Mouse (Mus musculus) stomach, embryonic 16.5 days (tissue): ENCODE measurements around the gene Nfasc. TPM values are rescaled to one million over a fixed set of nuclear protein-coding genes. Genes with fewer than 3 reads are reported as not detected.

Source experiments
- ATAC-seq: fragments of 200-750 bp; cut with Nextera tagmentation; 2 replicates; pipeline ENCODE4 v1.8.0; 2017; ENCODE audit warnings: moderate number of reproducible peaks, moderate TSS enrichment; ENCODE audit not compliant: insufficient read depth, low FRiP score
- H3K27ac ChIP-seq: fragments of 300-500 bp; sonication (generic); 2 replicates; pipeline ENCODE4 v1.5.1; 2014; ENCODE audit warnings: low read length
- H3K27me3 ChIP-seq: fragments of 300-500 bp; sonication (generic); 2 replicates; pipeline ENCODE4 v1.6.1; 2014; ENCODE audit warnings: low read length, control low read depth, mixed read lengths; ENCODE audit not compliant: control insufficient read depth, insufficient read depth
- H3K36me3 ChIP-seq: fragments of 300-500 bp; sonication (generic); 2 replicates; pipeline ENCODE4 v1.6.1; 2014; ENCODE audit warnings: low read length; ENCODE audit not compliant: control insufficient read depth, insufficient read depth
- H3K4me1 ChIP-seq: fragments of 300-500 bp; sonication (generic); 2 replicates; pipeline ENCODE4 v1.6.1; 2014; ENCODE audit warnings: low read length, control low read depth, mixed read lengths; ENCODE audit not compliant: control insufficient read depth, insufficient read depth
- H3K4me2 ChIP-seq: fragments of 300-500 bp; sonication (generic); 2 replicates; pipeline ENCODE4 v1.6.1; 2014; ENCODE audit warnings: low read depth, low read length, mixed read lengths
- H3K4me3 ChIP-seq: fragments of 300-500 bp; sonication (generic); replicated peaks from 2 replicates; pipeline ENCODE4 v1.5.1; 2014; ENCODE audit warnings: mild to moderate bottlenecking, low read length
- H3K9ac ChIP-seq: fragments of 300-500 bp; sonication (generic); 2 replicates; pipeline ENCODE4 v1.6.1; 2014; ENCODE audit warnings: low read length
- H3K9me3 ChIP-seq: fragments of 300-500 bp; sonication (generic); replicated peaks from 2 replicates; pipeline ENCODE4 v1.6.1; 2016; ENCODE audit warnings: low read length, control low read depth; ENCODE audit not compliant: control insufficient read depth
- WGBS: fragments of 180-500 bp; shearing (Covaris S2); extraction: QIAGEN DNeasy Blood & Tissue Kit; methylation state at CpG from one replicate; pipeline ENCODE4 v1.1.7; 2014; 5-methylcytosine and 5-hydroxymethylcytosine counted together
- polyA plus RNA-seq: library from polyadenylated mRNA; unstranded; fragments of >200 nt; fragmentation: Nextera tagmentation; extraction: Ambion mirVana; gene quantifications from 2 replicates; pipeline ENCODE4 v1.2.1, GENCODE M21; 2015

Gene Nfasc
- polyA plus RNA-seq, 1 experiment from 2014 or later, result 2.3 TPM

DNA sequence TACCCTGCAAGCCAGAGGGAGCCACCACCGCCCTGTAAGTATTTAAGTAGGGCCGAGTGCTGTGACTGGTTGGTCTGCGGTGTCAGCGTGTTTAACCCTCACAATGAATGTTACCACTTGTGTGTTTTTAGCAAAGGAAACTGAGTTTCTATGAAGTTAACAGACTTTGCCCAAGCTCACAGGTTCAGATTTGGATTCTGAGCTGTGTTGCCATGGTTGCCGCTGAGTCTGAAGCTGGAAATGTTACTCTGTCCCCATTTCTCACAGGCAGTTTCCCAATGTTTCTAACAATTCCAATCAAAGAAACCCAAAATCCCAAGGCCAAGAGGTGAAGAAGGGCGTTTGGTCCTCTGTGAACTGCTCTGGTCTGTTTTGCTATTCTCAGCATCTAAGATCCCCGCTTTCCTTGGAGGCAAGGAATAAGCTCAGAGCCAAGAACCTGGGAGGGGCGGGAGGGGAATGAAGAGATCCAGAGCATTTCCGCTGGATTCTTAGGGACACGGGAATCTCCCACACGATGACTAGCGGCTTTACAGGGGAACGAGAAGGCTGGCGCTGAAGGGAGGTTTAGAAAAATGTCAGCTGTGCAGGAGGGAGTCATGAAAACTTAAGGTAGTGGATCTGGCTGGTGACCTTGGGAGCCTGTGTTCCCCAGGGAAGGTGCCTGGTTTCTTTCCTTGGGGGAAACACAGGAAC is 117.8 kb downstream of the Nfasc start:
- no peaks in the 10 kb centered on the region for H3K36me3 ChIP-seq
- H3K9ac ChIP-seq, result no peak overlapping the region
- no peaks in the 10 kb centered on the region for H3K4me1 ChIP-seq
- WGBS, result 33% methylated on average over 14 of the region's 14 CpGs
- H3K4me2 ChIP-seq, result no peak overlapping the region
- H3K9me3 ChIP-seq, result no peaks in the 10 kb centered on the region
- H3K4me3 ChIP-seq, result no peak overlapping the region
- no peak for ATAC-seq
- no peaks in the 10 kb centered on the region for H3K27me3 ChIP-seq
- H3K27ac ChIP-seq, result no peak overlapping the region

DNA sequence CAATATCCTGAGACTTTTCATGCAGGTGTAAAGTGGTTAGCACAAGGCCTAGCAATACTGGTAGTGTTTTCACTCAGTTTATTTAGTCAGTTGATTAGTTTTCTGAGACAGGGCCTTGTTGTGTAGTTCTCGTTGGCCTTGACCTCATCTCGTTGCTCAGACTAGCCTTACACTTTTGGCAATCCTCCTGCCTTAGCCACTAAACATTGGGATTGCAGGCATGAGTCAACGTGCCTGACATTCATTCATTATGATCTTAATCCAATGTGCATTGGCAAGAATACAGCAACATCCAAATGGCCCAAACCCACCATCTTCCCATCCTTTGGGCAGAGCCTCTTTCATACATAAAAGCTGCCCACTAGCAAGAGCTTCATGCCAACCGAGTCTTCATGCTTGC is 129.5 kb downstream of the Nfasc start:
- Histone ChIP-seq H3K9me3 (no peaks in the 10 kb centered on the region), H3K4me3 (no peak overlapping the region), H3K27ac (no peak overlapping the region), H3K9ac (no peak overlapping the region), H3K27me3 (no peaks in the 10 kb centered on the region), H3K4me2 (no peak overlapping the region), H3K4me1 (no peaks in the 10 kb centered on the region), H3K36me3 (no peaks in the 10 kb centered on the region)
- WGBS, result 76% methylated on average over 4 of the region's 4 CpGs
- no peak for ATAC-seq

DNA sequence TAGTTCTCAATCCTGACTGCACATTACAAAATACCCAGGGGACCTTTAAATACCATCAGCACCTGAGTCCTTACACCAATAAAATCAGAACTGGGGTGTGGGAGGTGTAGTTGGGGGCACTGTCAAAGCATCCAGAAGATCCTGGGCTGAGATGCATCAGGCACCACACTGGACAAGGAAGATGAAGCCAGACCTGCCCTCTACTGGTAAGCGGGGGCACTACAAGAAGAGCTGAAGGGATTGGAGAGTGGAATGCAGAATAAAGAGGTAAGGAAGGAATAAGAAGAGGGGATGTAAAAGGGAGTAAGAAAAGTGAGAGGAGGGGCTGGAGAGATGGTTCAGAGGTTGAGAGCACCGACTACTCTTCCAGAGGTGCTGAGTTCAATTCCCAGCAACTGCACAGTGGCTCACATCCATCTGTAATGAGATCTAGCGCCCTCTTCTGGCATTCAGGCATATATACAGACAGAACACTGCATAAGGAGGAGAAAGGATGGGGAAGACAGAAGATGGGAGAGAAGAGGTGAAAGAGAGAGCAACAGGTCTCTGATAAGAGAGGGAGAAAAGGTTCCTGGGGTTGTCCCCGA is 132.5 kb downstream of the Nfasc start:
- no peaks in the 10 kb centered on the region for H3K36me3 ChIP-seq
- H3K4me3 ChIP-seq, result no peak overlapping the region
- no peaks in the 10 kb centered on the region for H3K9me3 ChIP-seq
- H3K4me1 ChIP-seq, result no peaks in the 10 kb centered on the region
- no peak overlapping the region for H3K4me2 ChIP-seq
- WGBS, result 36% methylated on average over 4 of the region's 4 CpGs
- no peak overlapping the region for H3K27ac ChIP-seq
- ATAC-seq, result no peak
- H3K9ac ChIP-seq, result no peak overlapping the region
- no peaks in the 10 kb centered on the region for H3K27me3 ChIP-seq

- H3K4me1 ChIP-seq, result no peaks in the 10 kb centered on the region
- no peak for ATAC-seq
- H3K27ac ChIP-seq, result no peak overlapping the region
- H3K4me3 ChIP-seq, result no peak overlapping the region
- no peaks in the 10 kb centered on the region for H3K36me3 ChIP-seq
- WGBS, result 30% methylated on average over 8 of the region's 8 CpGs
- no peak overlapping the region for H3K4me2 ChIP-seq
- H3K9ac ChIP-seq, result no peak overlapping the region
- no peaks in the 10 kb centered on the region for H3K27me3 ChIP-seq
- no peaks in the 10 kb centered on the region for H3K9me3 ChIP-seq
Measured at GRCm38 (mm10) chr1:132602161-132602560, 139.4 kb downstream of the Nfasc start.

DNA sequence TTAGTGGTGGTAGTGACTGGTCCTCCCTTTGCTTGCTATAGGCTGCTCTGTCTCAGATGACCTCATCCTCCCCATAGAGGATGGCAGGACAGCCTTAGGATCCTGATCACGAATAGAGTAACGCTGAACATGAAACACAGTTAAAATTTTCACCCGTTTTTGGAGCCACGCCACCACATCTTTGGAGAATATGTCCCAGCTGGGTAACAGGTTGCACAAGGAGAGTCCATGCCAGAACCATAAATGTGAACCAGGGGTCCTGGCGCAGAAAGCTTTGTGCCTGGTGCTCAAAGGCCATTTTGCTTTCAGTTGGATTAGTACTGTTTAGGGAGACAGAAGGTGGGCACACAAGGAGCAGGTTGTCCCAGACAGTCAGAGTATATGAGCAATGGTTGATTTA is 143.6 kb downstream of the Nfasc start:
- 87% methylated on average over 5 of the region's 5 CpGs for WGBS
- no peaks in the 10 kb centered on the region for H3K27me3 ChIP-seq
- H3K9me3 ChIP-seq, result no peaks in the 10 kb centered on the region
- no peaks in the 10 kb centered on the region for H3K4me1 ChIP-seq
- no peak overlapping the region for H3K4me3 ChIP-seq
- no peak overlapping the region for H3K4me2 ChIP-seq
- H3K36me3 ChIP-seq, result no peaks in the 10 kb centered on the region
- no peak overlapping the region for H3K27ac ChIP-seq
- no peak for ATAC-seq
- no peak overlapping the region for H3K9ac ChIP-seq

DNA sequence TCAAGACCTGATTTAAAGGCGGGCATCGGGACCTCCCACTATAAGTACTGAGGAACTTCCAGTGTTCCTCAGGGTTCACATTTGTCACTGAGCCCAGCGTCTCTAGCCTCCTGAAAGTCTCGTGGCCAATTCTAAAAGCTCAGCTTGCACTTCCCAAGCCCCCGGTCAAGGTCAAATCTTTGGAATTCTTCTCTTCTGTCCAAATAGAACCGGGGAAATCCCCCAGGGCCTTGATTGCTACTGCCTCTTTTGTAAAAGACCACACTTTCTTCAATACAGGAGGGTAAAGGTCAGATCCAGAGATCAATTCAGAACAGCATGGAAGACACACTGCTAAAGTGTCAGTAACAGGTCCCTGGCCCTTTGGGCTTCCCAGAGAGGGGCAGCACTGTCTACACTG is 145.9 kb downstream of the Nfasc start:
- 42% methylated on average over 6 of the region's 6 CpGs for WGBS
- no peak for ATAC-seq
- Histone ChIP-seq H3K4me2 (no peak overlapping the region), H3K4me3 (no peak overlapping the region), H3K9ac (no peak overlapping the region), H3K9me3 (no peaks in the 10 kb centered on the region), H3K36me3 (no peaks in the 10 kb centered on the region), H3K27me3 (no peaks in the 10 kb centered on the region), H3K4me1 (no peaks in the 10 kb centered on the region), H3K27ac (no peak overlapping the region)

DNA sequence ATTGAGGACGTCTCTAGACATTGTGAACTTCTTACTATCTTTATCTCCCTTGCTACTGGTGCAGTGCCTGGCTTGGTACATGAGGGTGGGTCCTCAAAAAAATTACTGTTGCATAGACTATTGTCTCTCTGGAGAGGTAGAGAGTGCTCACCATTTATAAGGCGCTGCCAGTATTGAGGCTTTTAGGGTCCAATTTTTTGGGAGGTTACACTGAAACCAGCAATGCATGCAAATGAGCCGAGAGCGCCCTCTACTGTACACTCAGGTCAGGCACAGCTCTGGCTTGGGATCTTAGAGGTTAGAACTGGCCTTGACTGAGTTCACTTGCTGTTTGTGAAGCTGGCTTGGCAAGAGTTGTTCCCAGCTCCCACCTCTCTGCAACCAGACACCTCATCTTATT is 147.0 kb downstream of the Nfasc start:
- no peak overlapping the region for H3K27ac ChIP-seq
- peak; percentile 18; the same call in 1 of the 2 replicates for ATAC-seq
- no peaks in the 10 kb centered on the region for H3K36me3 ChIP-seq
- H3K9ac ChIP-seq, result no peak overlapping the region
- no peaks in the 10 kb centered on the region for H3K9me3 ChIP-seq
- H3K4me1 ChIP-seq, result no peaks in the 10 kb centered on the region
- H3K27me3 ChIP-seq, result no peaks in the 10 kb centered on the region
- 17% methylated on average over 4 of the region's 4 CpGs for WGBS
- no peak overlapping the region for H3K4me3 ChIP-seq
- H3K4me2 ChIP-seq, result no peak overlapping the region

- no peaks in the 10 kb centered on the region for H3K9me3 ChIP-seq
- no peaks in the 10 kb centered on the region for H3K4me1 ChIP-seq
- no peaks in the 10 kb centered on the region for H3K27me3 ChIP-seq
- WGBS, result 82% methylated on average over 5 of the region's 5 CpGs
- no peak overlapping the region for H3K27ac ChIP-seq
- H3K9ac ChIP-seq, result no peak overlapping the region
- ATAC-seq, result no peak
- no peak overlapping the region for H3K4me2 ChIP-seq
- no peaks in the 10 kb centered on the region for H3K36me3 ChIP-seq
- no peak overlapping the region for H3K4me3 ChIP-seq
Measured at GRCm38 (mm10) chr1:132592145-132592544, 149.5 kb downstream of the Nfasc start.

- ATAC-seq, result no peak
Measured at GRCm38 (mm10) chr1:132591399-132591930, 150.1 kb downstream of the Nfasc start.

More at GRCm38 (mm10) chr1:132591399-132591930, 150.1 kb downstream of the Nfasc start:
- Histone ChIP-seq H3K9me3 (no peaks in the 10 kb centered on the region), H3K4me3 (no peak overlapping the region), H3K4me1 (0 out of 2 replicates have a peak, but pooled peaks cover 2% of the 10 kb centered on the region), H3K27ac (no peak overlapping the region), H3K27me3 (no peaks in the 10 kb centered on the region), H3K4me2 (no peak overlapping the region), H3K36me3 (no peaks in the 10 kb centered on the region), H3K9ac (no peak overlapping the region)
- 77% methylated on average over 11 of the region's 11 CpGs for WGBS
